Mouse (Mus musculus): ENCODE measurements around the gene Olfr222.
"Not testable (repeated sequence)": the region's sequence is repeated elsewhere in the genome, so short reads cannot be mapped to it uniquely, and the experiment has no call there.

GRCm38 (mm10) chr11:59576135-59576534 lies at the start of gene Olfr222:
- not testable (repeated sequence) for TF ChIP-seq POLR2A (IDR thresholded peaks at IDR 0.05; ENCODE audit: extremely low read depth, insufficient read depth, low read length); CTCF (IDR thresholded peaks at IDR 0.05; ENCODE audit: low read depth, low read length)

Measured in liver, adult 2 months (tissue).